Comparison of ENCODE assay signal across 18 mouse cellular contexts in the genomic region with DNA sequence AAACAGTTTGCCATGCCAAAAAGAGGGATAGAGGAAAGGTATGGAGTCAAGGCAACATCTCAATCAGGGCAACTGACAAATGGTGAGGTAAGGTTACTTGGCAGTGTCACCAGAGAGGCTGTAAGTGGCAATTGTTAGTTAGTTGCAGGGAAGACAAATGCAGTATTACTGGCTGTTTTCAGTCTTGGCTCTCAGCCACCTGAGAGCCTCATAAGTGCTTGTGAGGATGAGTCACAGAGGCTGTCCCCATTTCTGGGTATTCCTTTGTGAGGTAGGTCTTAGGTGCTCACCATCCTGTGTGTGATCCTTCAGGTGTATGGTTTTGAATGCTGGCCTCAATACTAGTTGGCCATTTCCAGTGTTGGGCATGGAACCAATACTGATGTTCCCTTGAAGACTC.
A peak's percentile ranks its signal among the peaks of the same experiment; 100 is the strongest.
DNase-seq lines count a peak whose midpoint lies in the region.
"Had no signal": no experiment of that assay in that cellular context is flagged by ENCODE, and none has a peak within 500 bp of the region (broad histone marks: within the 10 kb centered on the region; RNA-seq: fewer than 3 reads in every experiment).

No protein-coding gene starts in this region.

- peak; percentile 7 for DNase-seq in adrenal gland, adult 8-10 months
- DNase-seq in adrenal gland, postnatal 4 days (ENCODE audit: low spot score in 2 of 2), result no peak
- DNase-seq in heart, adult 11 months, result peak; percentile 84
- DNase-seq in heart, postnatal 25 days (ENCODE audit: low spot score), result no peak
- DNase-seq in 3T3-L1 (ENCODE audit: low read depth, low spot score), result peak; percentile 61
- DNase-seq in NIH3T3 (ENCODE audit: low read depth), result peak; percentile 55
- DNase-seq in thymus, postnatal 10 days (ENCODE audit: low spot score in 2 of 2), result no peak
- no peak for DNase-seq in gastrocnemius, postnatal 10 days
- DNase-seq: cerebellum, adult 8-10 months; gastrocnemius, postnatal 14 days; heart, postnatal 36 days; kidney, adult 8-10 months; layer of hippocampus, postnatal 36 days; left cerebral cortex, postnatal 4 days; liver, postnatal 0 days; lung, postnatal 10 days; thymus, adult 18-20 months; thymus, postnatal 36 days had no signal

- intact Hi-C loops in heart, postnatal 25 days (cut with DNase I), result no loop called here

Comparison
In these comparisons a context has a peak if more than half of its experiments do, and no peak if none do; other contexts are left out.
1. DNase-seq: peak in adrenal gland, adult 8-10 months (single experiment), heart, adult 11 months (single experiment), 3T3-L1 (single experiment) and NIH3T3 (single experiment); none in adrenal gland, postnatal 4 days (0 of 2), heart, postnatal 25 days (single experiment), thymus, postnatal 10 days (0 of 2) and gastrocnemius, postnatal 10 days (single experiment).